Mouse (Mus musculus): ENCODE measurements around the gene Cdc42bpg. TPM values are rescaled to one million over a fixed set of nuclear protein-coding genes. Genes with fewer than 3 reads are reported as not detected.

Gene Cdc42bpg
- polyA plus RNA-seq, 1 experiment from 2014 or later: 1.8 TPM

GRCm38 (mm10) chr19:6361291-6361690 is 55.0 kb downstream of the Cdc42bpg start:
- Histone ChIP-seq H3K9me3 (ENCODE audit: control insufficient read depth) (no peaks in the 10 kb centered on the region), H3K4me2 (replicated peaks; ENCODE audit: low read depth) (no peak overlapping the region), H3K4me3 (ENCODE audit: low read depth, low read length) (no peak overlapping the region), H3K27me3 (replicated peaks; ENCODE audit: control insufficient read depth, insufficient read depth, low read length) (no peaks in the 10 kb centered on the region), H3K36me3 (ENCODE audit: control insufficient read depth, insufficient read depth) (peaks cover 7% of the 10 kb centered on the region), H3K9ac (ENCODE audit: low read depth, low read length) (no peak overlapping the region), H3K4me1 (replicated peaks; ENCODE audit: control insufficient read depth, insufficient read depth, low read length) (peaks cover 3% of the 10 kb centered on the region; the same call in 1 of the 2 replicates), H3K27ac (ENCODE audit: low read depth, low read length) (no peak overlapping the region)
- 92% methylated on average over 3 of the region's 3 CpGs for WGBS
- no peak for TF ChIP-seq CTCF (IDR thresholded peaks at IDR 0.05; ENCODE audit: low read depth)
- ATAC-seq: no peak

- no peak; the same call in 1 of the 2 replicates for ATAC-seq
- Histone ChIP-seq H3K4me3 (ENCODE audit: low read depth, low read length) (peak overlapping the region; percentile 88), H3K4me2 (replicated peaks; ENCODE audit: low read depth) (peak overlapping the region; percentile 55), H3K27ac (ENCODE audit: low read depth, low read length) (peak overlapping the region; percentile 99), H3K4me1 (replicated peaks; ENCODE audit: control insufficient read depth, insufficient read depth, low read length) (peaks cover 3% of the 10 kb centered on the region; the same call in 1 of the 2 replicates), H3K9ac (ENCODE audit: low read depth, low read length) (no peak overlapping the region), H3K27me3 (replicated peaks; ENCODE audit: control insufficient read depth, insufficient read depth, low read length) (no peaks in the 10 kb centered on the region), H3K36me3 (ENCODE audit: control insufficient read depth, insufficient read depth) (peaks cover 22% of the 10 kb centered on the region), H3K9me3 (ENCODE audit: control insufficient read depth) (no peaks in the 10 kb centered on the region)
- TF ChIP-seq CTCF (IDR thresholded peaks at IDR 0.05; ENCODE audit: low read depth): no peak
- WGBS: under 1% methylated on average over 11 of the region's 11 CpGs
Observed at GRCm38 (mm10) chr19:6363091-6363410, 56.8 kb downstream of the Cdc42bpg start.

- Histone ChIP-seq H3K9me3 (ENCODE audit: control insufficient read depth) (no peaks in the 10 kb centered on the region), H3K9ac (ENCODE audit: low read depth, low read length) (peak within 1 kb of the TSS; percentile 96), H3K27me3 (replicated peaks; ENCODE audit: control insufficient read depth, insufficient read depth, low read length) (no peaks in the 10 kb centered on the region), H3K4me3 (ENCODE audit: low read depth, low read length) (peak within 1 kb of the TSS; percentile 88), H3K4me1 (replicated peaks; ENCODE audit: control insufficient read depth, insufficient read depth, low read length) (peaks cover 3% of the 10 kb centered on the region; the same call in 1 of the 2 replicates), H3K27ac (ENCODE audit: low read depth, low read length) (peak within 1 kb of the TSS; percentile 99), H3K36me3 (ENCODE audit: control insufficient read depth, insufficient read depth) (peaks cover 28% of the 10 kb centered on the region), H3K4me2 (replicated peaks; ENCODE audit: low read depth) (peak within 1 kb of the TSS; percentile 74)
- under 1% methylated on average over 81 of the region's 85 CpGs for WGBS
- peak; percentile 96 for ATAC-seq
- TF ChIP-seq CTCF (IDR thresholded peaks at IDR 0.05; ENCODE audit: low read depth): no peak; the same call in 1 of the 2 replicates
Observed at GRCm38 (mm10) chr19:6363411-6364240, 57.4 kb downstream of the Cdc42bpg start, which contains the start of gene Sf1. Gene Sf1 (plus strand): TSS chr19:6363690.

GRCm38 (mm10) chr19:6364317-6364725 is 58.1 kb downstream of the Cdc42bpg start:
- H3K9me3 ChIP-seq (ENCODE audit: control insufficient read depth): no peaks in the 10 kb centered on the region
- no peak; the same call in 1 of the 2 replicates for TF ChIP-seq CTCF (IDR thresholded peaks at IDR 0.05; ENCODE audit: low read depth)
- peak overlapping the region; percentile 96 for H3K9ac ChIP-seq (ENCODE audit: low read depth, low read length)
- peaks cover 33% of the 10 kb centered on the region for H3K36me3 ChIP-seq (ENCODE audit: control insufficient read depth, insufficient read depth)
- H3K4me3 ChIP-seq (ENCODE audit: low read depth, low read length): peak overlapping the region; percentile 88
- 0 out of 2 replicates have a peak, but pooled peaks have one; percentile 3 for ATAC-seq
- peak overlapping the region; percentile 99 for H3K27ac ChIP-seq (ENCODE audit: low read depth, low read length)
- H3K27me3 ChIP-seq (replicated peaks; ENCODE audit: control insufficient read depth, insufficient read depth, low read length): no peaks in the 10 kb centered on the region
- peaks cover 3% of the 10 kb centered on the region; the same call in 1 of the 2 replicates for H3K4me1 ChIP-seq (replicated peaks; ENCODE audit: control insufficient read depth, insufficient read depth, low read length)
- H3K4me2 ChIP-seq (replicated peaks; ENCODE audit: low read depth): peak overlapping the region; percentile 74
- WGBS: under 1% methylated on average over 47 of the region's 55 CpGs

- peak overlapping the region; percentile 96 for H3K9ac ChIP-seq (ENCODE audit: low read depth, low read length)
- peaks cover 3% of the 10 kb centered on the region; the same call in 1 of the 2 replicates for H3K4me1 ChIP-seq (replicated peaks; ENCODE audit: control insufficient read depth, insufficient read depth, low read length)
- no peak overlapping the region for H3K27ac ChIP-seq (ENCODE audit: low read depth, low read length)
- H3K36me3 ChIP-seq (ENCODE audit: control insufficient read depth, insufficient read depth): peaks cover 38% of the 10 kb centered on the region
- no peaks in the 10 kb centered on the region for H3K9me3 ChIP-seq (ENCODE audit: control insufficient read depth)
- no peak for TF ChIP-seq CTCF (IDR thresholded peaks at IDR 0.05; ENCODE audit: low read depth)
- no peaks in the 10 kb centered on the region for H3K27me3 ChIP-seq (replicated peaks; ENCODE audit: control insufficient read depth, insufficient read depth, low read length)
- H3K4me3 ChIP-seq (ENCODE audit: low read depth, low read length): peak overlapping the region; percentile 88
- H3K4me2 ChIP-seq (replicated peaks; ENCODE audit: low read depth): peak overlapping the region; percentile 74
- no peak for ATAC-seq
- 2% methylated on average over 2 of the region's 2 CpGs for WGBS
Observed at GRCm38 (mm10) chr19:6364842-6365241, 58.6 kb downstream of the Cdc42bpg start.

- H3K36me3 ChIP-seq (ENCODE audit: control insufficient read depth, insufficient read depth): peaks cover 89% of the 10 kb centered on the region
Observed at GRCm38 (mm10) chr19:6370175-6370574, 63.9 kb downstream of the Cdc42bpg start.

More at GRCm38 (mm10) chr19:6370175-6370574, 63.9 kb downstream of the Cdc42bpg start:
- H3K27me3 ChIP-seq (replicated peaks; ENCODE audit: control insufficient read depth, insufficient read depth, low read length): no peaks in the 10 kb centered on the region
- no peak overlapping the region for H3K9ac ChIP-seq (ENCODE audit: low read depth, low read length)
- H3K4me3 ChIP-seq (ENCODE audit: low read depth, low read length): no peak overlapping the region
- no peaks in the 10 kb centered on the region for H3K9me3 ChIP-seq (ENCODE audit: control insufficient read depth)
- H3K4me1 ChIP-seq (replicated peaks; ENCODE audit: control insufficient read depth, insufficient read depth, low read length): no peaks in the 10 kb centered on the region
- TF ChIP-seq CTCF (IDR thresholded peaks at IDR 0.05; ENCODE audit: low read depth): no peak
- WGBS: 85% methylated on average over 2 of the region's 2 CpGs
- H3K4me2 ChIP-seq (replicated peaks; ENCODE audit: low read depth): no peak overlapping the region
- H3K27ac ChIP-seq (ENCODE audit: low read depth, low read length): no peak overlapping the region
- ATAC-seq: no peak

Measured in intestine, postnatal 0 days (tissue).